Mouse (Mus musculus) CH12.LX (cell line): ENCODE data around the gene Bud23. TPM values are rescaled to one million over a fixed set of nuclear protein-coding genes. Genes with fewer than 3 reads are reported as not detected.

Experiments used
- DNase-seq: peaks from one replicate; pipeline ENCODE4 v3.0.0-alpha.2; 2013; ENCODE audit errors: extremely low read depth
- H3K27ac ChIP-seq: 2 replicates; pipeline ENCODE4 v1.5.1; 2012; ENCODE audit warnings: low read depth, mild to moderate bottlenecking, control low read depth, moderate library complexity; ENCODE audit not compliant: insufficient read depth
- H3K27me3 ChIP-seq: replicated peaks from 2 replicates; pipeline ENCODE3; 2012; ENCODE audit warnings: inconsistent platforms
- H3K36me3 ChIP-seq, 2 experiments: replicated peaks in 1 of 2; 2 replicates each; pipeline versions ENCODE3 to v1.6.1; 2012; ENCODE audit warnings: inconsistent platforms in 1 of 2, low read length in 1 of 2, mild to moderate bottlenecking in 1 of 2, mixed read lengths in 1 of 2, moderate library complexity in 1 of 2; ENCODE audit not compliant: control insufficient read depth in 1 of 2, insufficient read depth in 1 of 2
- H3K4me1 ChIP-seq, 2 experiments: 2 replicates each; pipeline ENCODE4 v1.6.1; 2012; ENCODE audit warnings: inconsistent platforms in 1 of 2, moderate library complexity in 1 of 2; ENCODE audit not compliant: insufficient read depth in 2 of 2, control insufficient read depth in 1 of 2
- H3K4me2 ChIP-seq: 2 replicates; pipeline ENCODE4 v1.6.1; 2012; ENCODE audit warnings: low read depth, mild to moderate bottlenecking, control low read depth; ENCODE audit not compliant: poor library complexity, insufficient read depth, severe bottlenecking
- H3K4me3 ChIP-seq, 3 experiments: fragments of 150-350 bp in 1 of 3; sonication (generic) in 1 of 3; replicated peaks in 1 of 3; 2 replicates each; pipeline versions ENCODE3 to v1.5.1; 2011 to 2012; ENCODE audit warnings: low read depth in 2 of 3, low read length in 2 of 3, mild to moderate bottlenecking in 2 of 3, moderate library complexity in 2 of 3, control low read depth in 1 of 3, improper control_type of control experiment in 1 of 3, inconsistent platforms in 1 of 3, mixed read lengths in 1 of 3; ENCODE audit not compliant: poor library complexity in 1 of 3
- H3K79me2 ChIP-seq: replicated peaks from 2 replicates; pipeline ENCODE4 v1.6.1; 2012; ENCODE audit warnings: mild to moderate bottlenecking, moderate library complexity; ENCODE audit not compliant: control insufficient read depth, poor library complexity, insufficient read depth, severe bottlenecking; ENCODE audit errors: extremely low read depth
- H3K9ac ChIP-seq: 2 replicates; pipeline ENCODE4 v1.6.1; 2012; ENCODE audit warnings: low read depth, mild to moderate bottlenecking, control low read depth, moderate library complexity; ENCODE audit not compliant: insufficient read depth
- H3K9me3 ChIP-seq: replicated peaks from 2 replicates; pipeline ENCODE3; 2012; ENCODE audit warnings: low read length, inconsistent platforms, mixed read lengths
- CHD1 ChIP-seq: IDR thresholded peaks from 2 replicates; pipeline ENCODE4 v1.6.1; 2012; ENCODE audit warnings: low read depth, low read length, improper control_type of control experiment, inconsistent platforms
- CHD2 ChIP-seq: IDR thresholded peaks from 2 replicates; pipeline ENCODE4 v1.6.1; 2011; ENCODE audit warnings: low read length, improper control_type of control experiment
- CTCF ChIP-seq, 2 experiments: IDR thresholded peaks in 1 of 2; conservative IDR thresholded peaks in 1 of 2; 2 replicates each; pipeline ENCODE4 v1.5.1; 2011 to 2012; ENCODE audit warnings: low read depth in 2 of 2, low read length in 2 of 2, improper control_type of control experiment in 1 of 2, inconsistent platforms in 1 of 2, mild to moderate bottlenecking in 1 of 2, moderate library complexity in 1 of 2
- ELF1 ChIP-seq: IDR thresholded peaks from 2 replicates; pipeline ENCODE4 v1.6.1; 2014; ENCODE audit warnings: low read depth, mild to moderate bottlenecking, inconsistent platforms, low read length, improper control_type of control experiment
- EP300 ChIP-seq: IDR thresholded peaks from 2 replicates; pipeline ENCODE4 v1.6.1; 2011; ENCODE audit warnings: low read length, improper control_type of control experiment
- HCFC1 ChIP-seq: IDR thresholded peaks from 2 replicates; pipeline ENCODE4 v1.6.1; 2012; ENCODE audit warnings: low read depth, mild to moderate bottlenecking, inconsistent platforms, low read length, improper control_type of control experiment
- JUN ChIP-seq: IDR thresholded peaks from 2 replicates; pipeline ENCODE4 v1.6.1; 2011; ENCODE audit warnings: low read depth, mild to moderate bottlenecking, low read length, improper control_type of control experiment, moderate library complexity; ENCODE audit not compliant: insufficient read depth
- MAFK ChIP-seq: IDR thresholded peaks from 2 replicates; pipeline ENCODE4 v1.6.1; 2011; ENCODE audit warnings: low read length, improper control_type of control experiment; ENCODE audit not compliant: insufficient replicate concordance
- MAX ChIP-seq: IDR thresholded peaks from 2 replicates; pipeline ENCODE4 v1.6.1; 2011; ENCODE audit warnings: low read length, improper control_type of control experiment
- MXI1 ChIP-seq: IDR thresholded peaks from 2 replicates; pipeline ENCODE4 v1.6.1; 2011; ENCODE audit warnings: mild to moderate bottlenecking, low read depth, low read length, improper control_type of control experiment
- NELFE ChIP-seq: IDR thresholded peaks from 2 replicates; pipeline ENCODE4 v1.6.1; 2011; ENCODE audit warnings: low read depth, low read length, improper control_type of control experiment
- NRF1 ChIP-seq: IDR thresholded peaks from 2 replicates; pipeline ENCODE4 v1.6.1; 2014; ENCODE audit warnings: low read depth, mild to moderate bottlenecking, inconsistent platforms, low read length, improper control_type of control experiment, moderate library complexity
- POLR2A ChIP-seq: IDR thresholded peaks from 2 replicates; pipeline ENCODE4 v1.6.1; 2011; ENCODE audit warnings: low read depth, mild to moderate bottlenecking, improper control_type of control experiment, low read length
- SIN3A ChIP-seq: IDR thresholded peaks from 2 replicates; pipeline ENCODE4 v1.6.1; 2012; ENCODE audit warnings: low read length, improper control_type of control experiment, inconsistent platforms
- SMC3 ChIP-seq: IDR thresholded peaks from 2 replicates; pipeline ENCODE4 v1.6.1; 2011; ENCODE audit warnings: low read depth, low read length, improper control_type of control experiment
- TBP ChIP-seq: conservative IDR thresholded peaks from 2 replicates; pipeline ENCODE4 v1.6.1; 2011; ENCODE audit warnings: low read depth, low read length, improper control_type of control experiment
- TCF12 ChIP-seq: IDR thresholded peaks from 2 replicates; pipeline ENCODE4 v1.6.1; 2014; ENCODE audit warnings: low read depth, mild to moderate bottlenecking, inconsistent platforms, low read length, improper control_type of control experiment
- UBTF ChIP-seq: IDR thresholded peaks from 2 replicates; pipeline ENCODE4 v1.6.1; 2012; ENCODE audit warnings: low read depth, mild to moderate bottlenecking, inconsistent platforms, low read length, improper control_type of control experiment, moderate library complexity
- USF1 ChIP-seq: IDR thresholded peaks from 2 replicates; pipeline ENCODE4 v1.6.1; 2014; ENCODE audit warnings: low read depth, mild to moderate bottlenecking, inconsistent platforms, low read length, improper control_type of control experiment
- USF2 ChIP-seq: conservative IDR thresholded peaks from 2 replicates; pipeline ENCODE4 v1.6.1; 2011; ENCODE audit warnings: low read depth, low read length, improper control_type of control experiment
- ZC3H11A ChIP-seq: IDR thresholded peaks from 2 replicates; pipeline ENCODE4 v1.6.1; 2012; ENCODE audit warnings: low read depth, mild to moderate bottlenecking, inconsistent platforms, low read length, improper control_type of control experiment
- ZKSCAN1 ChIP-seq: IDR thresholded peaks from 2 replicates; pipeline ENCODE4 v1.6.1; 2012; ENCODE audit warnings: low read depth, inconsistent platforms, low read length, improper control_type of control experiment, borderline replicate concordance
- ZMIZ1 ChIP-seq: IDR thresholded peaks from 2 replicates; pipeline ENCODE4 v1.6.1; 2012; ENCODE audit warnings: low read depth, mild to moderate bottlenecking, inconsistent platforms, low read length, improper control_type of control experiment
- dilution Hi-C: fragments of 300-500 bp; cut with MboI; formaldehyde crosslinking; loops from 2 replicates; pipeline ENCODE4 v1.14.3; 2020; ENCODE audit warnings: low sequenced_read_pairs; ENCODE audit not compliant: extremely low pct_unique_long_range_greater_than_20kb, extremely low pct_ligation_motif_present
- in situ Hi-C: fragments of 300-500 bp; cut with MboI; formaldehyde crosslinking; loops from 3 replicates; pipeline ENCODE4 v1.14.3; 2019; ENCODE audit warnings: low sequenced_read_pairs, low pct_ligation_motif_present, low pct_unique_long_range_greater_than_20kb, mixed read lengths
- polyA plus RNA-seq: library from polyadenylated mRNA; unstranded; fragments of >175 nt; gene quantifications from 2 replicates; pipeline ENCODE4 v1.2.1, GENCODE M21; 2012; ENCODE audit warnings: low read depth; ENCODE audit not compliant: insufficient read length
- total RNA-seq, 2 experiments: library from RNA; depleted of rRNA; stranded (reverse); fragments of 300-350 nt in 1 of 2; fragments of >200 nt in 1 of 2; gene quantifications; 2 replicates each; pipeline ENCODE4 v1.2.3; 2012 to 2014

Gene Bud23
- total and polyA plus RNA-seq, 3 experiments = 60.7 to 118 (median 62.1) TPM

GRCm38 (mm10) chr5:135023344-135024173, 41.2 kb downstream of the Bud23 start, which contains the start of gene Stx1a:
TSS of gene Stx1a (plus strand) at chr5:135023482.
- Histone ChIP-seq H3K9ac (peak within 1 kb of the TSS; percentile 30), H3K36me3 (no peaks in the 10 kb centered on the region), H3K4me3 (peak within 1 kb of the TSS; percentile 53 to 71 (median 70)), H3K4me2 (peak within 1 kb of the TSS; percentile 64), H3K9me3 (no peaks in the 10 kb centered on the region)
- dilution Hi-C loops = no loop called here
- peak; percentile 83 for DNase-seq
- TF ChIP-seq TCF12 (peak; percentile 35; the same call in 1 of the 2 replicates), MAX (no peak), ZMIZ1 (peak; percentile 43; the same call in 1 of the 2 replicates), CTCF (conservative IDR thresholded peaks at IDR 0.05 in 1 of 2, IDR thresholded peaks at IDR 0.05 in 1 of 2; ENCODE audit: low read depth in 2 of 2, low read length in 2 of 2) (0 out of 4 replicates have a peak, but pooled peaks of 1 of the 2 experiments have one; percentile 2), UBTF (peak; percentile 75; the same call in 1 of the 2 replicates), POLR2A (peak; percentile 84), ELF1 (0 out of 2 replicates have a peak, but pooled peaks have one; percentile 28), SIN3A (0 out of 2 replicates have a peak, but pooled peaks have one; percentile 51), EP300 (no peak), MXI1 (0 out of 2 replicates have a peak, but pooled peaks have one; percentile 53), NRF1 (peak; percentile 97), NELFE (peak; percentile 82), CHD2 (0 out of 2 replicates have a peak, but pooled peaks have one; percentile 14), TBP (peak; percentile 40; the same call in 1 of the 2 replicates), SMC3 (no peak), ZC3H11A (no peak), HCFC1 (0 out of 2 replicates have a peak, but pooled peaks have one; percentile 26)
- TF ChIP-seq, all 38 proteins: peak for 13
- H3K27ac ChIP-seq = no peak within 1 kb of the TSS
- peaks cover 5 to 22% of the 10 kb centered on the region in 2 experiments; a peak in 3 of 4 replicates for H3K4me1 ChIP-seq
- peaks cover 22% of the 10 kb centered on the region for H3K27me3 ChIP-seq
- H3K79me2 ChIP-seq = no peaks in the 10 kb centered on the region
- in situ Hi-C loops = loop anchor here (5.0 kb wide), 1 partner anchor 49 kb away; no protein-coding TSS in a partner anchor

DNA sequence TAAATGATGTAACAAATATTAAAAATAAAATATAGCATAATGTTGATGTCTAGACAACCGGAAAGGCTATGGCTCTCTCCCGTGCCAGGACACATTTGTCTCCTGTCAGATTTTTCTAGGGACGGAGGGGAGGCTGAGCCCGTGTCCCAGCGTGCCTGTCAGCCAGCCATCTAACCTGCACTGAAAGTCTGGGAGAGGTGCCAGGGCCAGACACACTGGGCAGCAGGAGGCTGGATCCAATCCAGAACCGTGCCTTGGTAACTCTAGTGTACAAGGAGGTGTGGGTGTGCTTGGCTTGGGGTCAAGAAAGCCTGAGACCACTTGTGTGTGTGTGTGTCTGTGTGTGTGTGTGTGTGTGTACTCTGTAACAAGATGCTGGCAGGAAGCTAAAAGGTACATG, 42.9 kb downstream of the Bud23 start:
- Histone ChIP-seq H3K4me3 (no peak overlapping the region), H3K27me3 (peaks cover 25% of the 10 kb centered on the region), H3K9ac (no peak overlapping the region), H3K9me3 (no peaks in the 10 kb centered on the region), H3K36me3 (no peaks in the 10 kb centered on the region), H3K79me2 (no peaks in the 10 kb centered on the region)
- dilution Hi-C loops = no loop called here
- TF ChIP-seq CTCF (conservative IDR thresholded peaks at IDR 0.05 in 1 of 2, IDR thresholded peaks at IDR 0.05 in 1 of 2; ENCODE audit: low read depth in 2 of 2, low read length in 2 of 2) (no peak), TBP (no peak), NRF1 (no peak), HCFC1 (no peak), ELF1 (no peak), ZC3H11A (no peak), USF2 (no peak), ZKSCAN1 (no peak), UBTF (no peak), CHD1 (no peak), MAFK (no peak), USF1 (no peak), JUN (no peak), POLR2A (no peak), EP300 (no peak), ZMIZ1 (no peak)
- TF ChIP-seq, all 38 proteins: peak for 0
- DNase-seq = no peak
- in situ Hi-C loops = loop anchor here (5.0 kb wide), 1 partner anchor 50 kb away; no protein-coding TSS in a partner anchor
- no peak overlapping the region for H3K27ac ChIP-seq
- H3K4me2 ChIP-seq = no peak overlapping the region
- H3K4me1 ChIP-seq = peaks cover 5 to 21% of the 10 kb centered on the region in 2 experiments; a peak in 3 of 4 replicates
